Mouse (Mus musculus) layer of hippocampus, adult 2 months (tissue): ENCODE results near the gene Txk. TPM values are rescaled to one million over a fixed set of nuclear protein-coding genes. Genes with fewer than 3 reads are reported as not detected.

ENCODE experiments used
- DNase-seq, 2 experiments: peaks; one replicate each; pipeline ENCODE4 v3.0.0; 2022; ENCODE audit warnings: low spot score in 2 of 2
- H3K27ac ChIP-seq: fragments of 200-600 bp; 2 replicates; pipeline ENCODE4 v1.8.1; 2022
- H3K4me3 ChIP-seq: fragments of 200-600 bp; 2 replicates; pipeline ENCODE4 v1.8.1; 2022; ENCODE audit warnings: mild to moderate bottlenecking
- CTCF ChIP-seq: fragments of 200-600 bp; conservative IDR thresholded peaks from 2 replicates; pipeline ENCODE4 v1.8.1; 2022; ENCODE audit warnings: antibody characterized with exemption, mild to moderate bottlenecking, moderate library complexity
- total RNA-seq, 2 experiments: library from RNA; stranded (reverse); gene quantifications; 2 replicates each; pipeline ENCODE4 v1.2.3; 2021

Gene Txk
- total RNA-seq, 2 experiments from 2014 or later, result not detected

- no peak for TF ChIP-seq CTCF
- no peak for DNase-seq
- Histone ChIP-seq H3K4me3 (no peak overlapping the region), H3K27ac (peak overlapping the region; percentile 21; the same call in 1 of the 2 replicates)
Measured at GRCm38 (mm10) chr5:72698818-72699499, 53.6 kb downstream of the Txk start.

- Histone ChIP-seq H3K27ac (peak overlapping the region; percentile 21; the same call in 1 of the 2 replicates), H3K4me3 (no peak overlapping the region)
- no peak for TF ChIP-seq CTCF
- no peak for DNase-seq
Measured at GRCm38 (mm10) chr5:72698343-72698742, 54.2 kb downstream of the Txk start.

GRCm38 (mm10) chr5:72696491-72696890, 56.1 kb downstream of the Txk start:
- H3K27ac ChIP-seq, result peak overlapping the region; percentile 69
- DNase-seq, result peak; percentile 55 to 63
- H3K4me3 ChIP-seq, result no peak overlapping the region
- no peak for TF ChIP-seq CTCF

GRCm38 (mm10) chr5:72694684-72695083, 57.9 kb downstream of the Txk start:
- Histone ChIP-seq H3K27ac (no peak overlapping the region), H3K4me3 (no peak overlapping the region)
- no peak for TF ChIP-seq CTCF
- no peak for DNase-seq

GRCm38 (mm10) chr5:72690516-72690915, 62.1 kb downstream of the Txk start:
- Histone ChIP-seq H3K27ac (no peak overlapping the region), H3K4me3 (no peak overlapping the region)
- no peak for DNase-seq
- no peak for TF ChIP-seq CTCF

GRCm38 (mm10) chr5:72689556-72689955, 63.0 kb downstream of the Txk start:
- no peak overlapping the region for H3K27ac ChIP-seq
- TF ChIP-seq CTCF, result no peak
- no peak overlapping the region for H3K4me3 ChIP-seq
- DNase-seq, result no peak

GRCm38 (mm10) chr5:72681451-72681850, 71.1 kb downstream of the Txk start:
- no peak for DNase-seq
- no peak overlapping the region for H3K4me3 ChIP-seq
- no peak overlapping the region for H3K27ac ChIP-seq
- no peak for TF ChIP-seq CTCF

- TF ChIP-seq CTCF, result no peak
- Histone ChIP-seq H3K27ac (no peak overlapping the region), H3K4me3 (no peak overlapping the region)
- no peak for DNase-seq
Measured at GRCm38 (mm10) chr5:72674994-72675542, 77.5 kb downstream of the Txk start.

GRCm38 (mm10) chr5:72671017-72671699, 81.4 kb downstream of the Txk start:
- no peak for DNase-seq
- TF ChIP-seq CTCF, result no peak
- Histone ChIP-seq H3K4me3 (no peak overlapping the region), H3K27ac (no peak overlapping the region)

GRCm38 (mm10) chr5:72668351-72668750, 84.2 kb downstream of the Txk start:
- TF ChIP-seq CTCF, result no peak
- DNase-seq, result no peak
- H3K4me3 ChIP-seq, result no peak overlapping the region
- no peak overlapping the region for H3K27ac ChIP-seq

- TF ChIP-seq CTCF, result no peak
- Histone ChIP-seq H3K27ac (no peak overlapping the region), H3K4me3 (no peak overlapping the region)
- DNase-seq, result no peak
Measured at GRCm38 (mm10) chr5:72666428-72666827, 86.1 kb downstream of the Txk start.

GRCm38 (mm10) chr5:72665281-72665680, 87.3 kb downstream of the Txk start:
- DNase-seq, result peak in 1 of 2 experiments; percentile 62
- H3K27ac ChIP-seq, result no peak overlapping the region

GRCm38 (mm10) chr5:72664854-72665253, 87.7 kb downstream of the Txk start:
- no peak overlapping the region for H3K4me3 ChIP-seq
- no peak overlapping the region for H3K27ac ChIP-seq
- no peak for DNase-seq
- no peak for TF ChIP-seq CTCF

More at GRCm38 (mm10) chr5:72665281-72665680, 87.3 kb downstream of the Txk start:
- H3K4me3 ChIP-seq, result no peak overlapping the region
- TF ChIP-seq CTCF, result peak; percentile 99

- no peak overlapping the region for H3K4me3 ChIP-seq
- H3K27ac ChIP-seq, result no peak overlapping the region
- TF ChIP-seq CTCF, result no peak
- no peak for DNase-seq
Measured at GRCm38 (mm10) chr5:72664126-72664525, 88.5 kb downstream of the Txk start.
